Mouse (Mus musculus) heart, embryonic 15.5 days (tissue): ENCODE measurements around the gene Slc7a6. TPM values are rescaled to one million over a fixed set of nuclear protein-coding genes. Genes with fewer than 3 reads are reported as not detected.
"Not testable (repeated sequence)": the region's sequence is repeated elsewhere in the genome, so short reads cannot be mapped to it uniquely, and the experiment has no call there.

Source experiments
- ATAC-seq: fragments of 200-750 bp; cut with Nextera tagmentation; replicated peaks from 2 replicates; pipeline ENCODE4 v1.8.0; 2017; ENCODE audit warnings: low read depth, moderate TSS enrichment; ENCODE audit not compliant: insufficient number of reproducible peaks, insufficient read depth, low FRiP score
- H3K27ac ChIP-seq: fragments of 300-500 bp; sonication (generic); 2 replicates; pipeline ENCODE4 v1.5.1; 2015; ENCODE audit warnings: mild to moderate bottlenecking, inconsistent platforms
- H3K27me3 ChIP-seq: fragments of 300-500 bp; sonication (generic); 2 replicates; pipeline ENCODE4 v1.6.1; 2015; ENCODE audit warnings: inconsistent platforms
- H3K36me3 ChIP-seq: fragments of 300-500 bp; sonication (generic); 2 replicates; pipeline ENCODE4 v1.6.1; 2015; ENCODE audit warnings: mild to moderate bottlenecking, inconsistent platforms
- H3K4me1 ChIP-seq: fragments of 300-500 bp; sonication (generic); replicated peaks from 2 replicates; pipeline ENCODE4 v1.6.1; 2015; ENCODE audit warnings: inconsistent platforms
- H3K4me2 ChIP-seq: fragments of 300-500 bp; sonication (generic); 2 replicates; pipeline ENCODE4 v1.6.1; 2015; ENCODE audit warnings: inconsistent platforms, mild to moderate bottlenecking, moderate library complexity
- H3K4me3 ChIP-seq: fragments of 300-500 bp; sonication (generic); 2 replicates; pipeline ENCODE4 v1.5.1; 2015; ENCODE audit warnings: mild to moderate bottlenecking, inconsistent platforms
- H3K9ac ChIP-seq: fragments of 300-500 bp; sonication (generic); 2 replicates; pipeline ENCODE4 v1.6.1; 2015; ENCODE audit warnings: mild to moderate bottlenecking, inconsistent platforms
- H3K9me3 ChIP-seq: fragments of 300-500 bp; sonication (generic); replicated peaks from 2 replicates; pipeline ENCODE4 v1.6.1; 2016; ENCODE audit warnings: inconsistent platforms
- WGBS: fragments of 180-500 bp; shearing (Covaris S2); methylation state at CpG from one replicate; pipeline ENCODE4 v1.1.7; 2015; ENCODE audit warnings: mixed read lengths; 5-methylcytosine and 5-hydroxymethylcytosine counted together
- polyA plus RNA-seq: library from polyadenylated mRNA; unstranded; fragments of >200 nt; fragmentation: Nextera tagmentation; extraction: Ambion mirVana; gene quantifications from 2 replicates; pipeline ENCODE4 v1.2.1, GENCODE M21; 2015

Slc7a6 gene
- polyA plus RNA-seq, 1 experiment from 2014 or later: 29.6 TPM

GRCm38 (mm10) chr8:106191639-106192038 lies 23.0 kb downstream of the Slc7a6 start:
- Histone ChIP-seq H3K9ac (no peak overlapping the region), H3K4me1 (no peaks in the 10 kb centered on the region), H3K4me3 (no peak overlapping the region), H3K9me3 (no peaks in the 10 kb centered on the region), H3K36me3 (peaks cover 32% of the 10 kb centered on the region), H3K4me2 (no peak overlapping the region), H3K27ac (no peak overlapping the region), H3K27me3 (no peaks in the 10 kb centered on the region)
- 58% methylated on average over 5 of the region's 5 CpGs for WGBS
- ATAC-seq: no peak

DNA sequence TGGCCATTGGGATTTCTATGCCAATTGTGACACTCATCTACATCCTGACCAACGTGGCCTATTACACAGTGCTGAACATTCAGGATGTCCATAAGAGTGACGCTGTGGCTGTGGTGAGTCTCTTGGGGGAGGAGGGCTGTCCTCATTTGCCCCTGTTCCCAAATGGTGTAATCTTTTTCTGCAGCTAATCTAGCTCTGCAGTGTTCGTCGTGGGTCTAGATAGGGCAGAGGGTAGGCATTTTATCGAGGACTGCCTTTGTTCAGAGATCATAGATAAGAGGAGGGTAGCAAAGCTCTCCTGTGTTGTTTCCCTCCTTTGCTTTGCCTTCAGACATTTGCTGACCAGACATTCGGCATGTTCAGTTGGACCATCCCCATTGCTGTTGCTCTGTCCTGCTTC lies 24.5 kb downstream of the Slc7a6 start:
- Histone ChIP-seq H3K36me3 (peaks cover 32% of the 10 kb centered on the region), H3K27ac (no peak overlapping the region), H3K4me2 (no peak overlapping the region), H3K4me1 (no peaks in the 10 kb centered on the region), H3K9ac (no peak overlapping the region), H3K27me3 (no peaks in the 10 kb centered on the region), H3K4me3 (no peak overlapping the region), H3K9me3 (no peaks in the 10 kb centered on the region)
- no peak for ATAC-seq
- 58% methylated on average over 6 of the region's 6 CpGs for WGBS

DNA sequence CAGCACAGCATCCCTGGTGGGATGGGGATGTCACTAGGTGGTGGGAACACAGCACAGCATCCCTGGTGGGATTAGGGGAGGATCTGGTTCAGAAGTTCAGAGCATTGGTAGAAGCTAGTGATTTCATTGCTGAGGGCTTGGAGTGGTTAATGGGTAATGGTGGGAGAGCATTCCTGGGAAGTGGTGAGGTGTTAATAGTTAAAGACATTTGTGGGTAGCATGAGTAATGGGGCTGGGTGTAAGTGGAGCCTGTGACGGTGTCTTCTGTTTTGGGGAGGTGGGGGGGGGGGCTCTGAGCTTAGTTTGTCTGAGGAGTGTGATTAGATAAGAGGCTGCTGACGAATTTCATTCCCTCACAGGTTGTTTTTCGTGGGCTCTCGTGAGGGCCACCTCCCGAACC lies 25.4 kb downstream of the Slc7a6 start:
- 45% methylated on average over 5 of the region's 5 CpGs for WGBS
- no peaks in the 10 kb centered on the region for H3K27me3 ChIP-seq
- H3K9ac ChIP-seq: no peak overlapping the region
- no peak for ATAC-seq
- no peaks in the 10 kb centered on the region for H3K4me1 ChIP-seq
- no peak overlapping the region for H3K4me3 ChIP-seq
- H3K4me2 ChIP-seq: no peak overlapping the region
- no peak overlapping the region for H3K27ac ChIP-seq
- H3K36me3 ChIP-seq: peaks cover 32% of the 10 kb centered on the region
- no peaks in the 10 kb centered on the region for H3K9me3 ChIP-seq

- no peak overlapping the region for H3K4me3 ChIP-seq
- H3K36me3 ChIP-seq: peaks cover 55% of the 10 kb centered on the region
- H3K9me3 ChIP-seq: no peaks in the 10 kb centered on the region
- no peak overlapping the region for H3K27ac ChIP-seq
- no peaks in the 10 kb centered on the region for H3K4me1 ChIP-seq
- 3% methylated on average over 1 of the region's 1 CpGs for WGBS
- H3K27me3 ChIP-seq: no peaks in the 10 kb centered on the region
- no peak overlapping the region for H3K4me2 ChIP-seq
- no peak for ATAC-seq
- no peak overlapping the region for H3K9ac ChIP-seq
Measured at GRCm38 (mm10) chr8:106198741-106199140, 30.1 kb downstream of the Slc7a6 start.

DNA sequence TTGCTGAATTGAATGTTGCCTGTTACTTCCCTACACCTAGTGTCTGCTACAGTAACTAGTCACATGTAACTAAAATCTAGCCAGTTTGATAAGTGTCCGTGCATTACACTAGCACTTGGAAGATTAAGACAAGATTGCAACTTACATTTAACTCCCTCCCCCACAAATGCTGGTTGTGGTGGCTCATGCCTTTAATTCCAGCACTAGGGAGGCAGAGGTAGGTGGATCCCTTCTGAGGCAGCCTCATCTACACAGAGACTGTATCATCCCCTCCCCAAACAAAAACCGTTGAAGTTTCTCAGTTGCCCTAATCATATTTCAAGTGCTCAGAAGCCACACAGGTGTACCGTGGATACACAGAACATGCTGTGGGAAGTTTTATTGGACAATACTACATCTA lies 30.9 kb downstream of the Slc7a6 start:
- H3K9ac ChIP-seq, H3K27ac ChIP-seq, H3K4me1 ChIP-seq, H3K4me3 ChIP-seq, ATAC-seq, H3K27me3 ChIP-seq, H3K4me2 ChIP-seq, H3K9me3 ChIP-seq: not testable (repeated sequence)
- H3K36me3 ChIP-seq: peaks cover 54% of the 10 kb centered on the region
- WGBS: 69% methylated on average over 3 of the region's 3 CpGs

- Histone ChIP-seq H3K9ac (peak overlapping the region; percentile 86), H3K4me1 (peaks cover 14% of the 10 kb centered on the region), H3K27ac (peak overlapping the region; percentile 93), H3K9me3 (no peaks in the 10 kb centered on the region), H3K36me3 (peaks cover 36% of the 10 kb centered on the region), H3K27me3 (no peaks in the 10 kb centered on the region), H3K4me2 (peak overlapping the region; percentile 71), H3K4me3 (peak overlapping the region; percentile 84)
- WGBS: under 1% methylated on average over 35 of the region's 35 CpGs
- ATAC-seq: peak; percentile 56
Measured at GRCm38 (mm10) chr8:106210035-106210731, 41.5 kb downstream of the Slc7a6 start.

- Histone ChIP-seq H3K27ac (peak within 1 kb of the TSS; percentile 93), H3K4me1 (peaks cover 14% of the 10 kb centered on the region), H3K9me3 (no peaks in the 10 kb centered on the region), H3K4me2 (peak within 1 kb of the TSS; percentile 71), H3K36me3 (peaks cover 35% of the 10 kb centered on the region), H3K4me3 (peak within 1 kb of the TSS; percentile 84), H3K9ac (peak within 1 kb of the TSS; percentile 86), H3K27me3 (no peaks in the 10 kb centered on the region)
- WGBS: under 1% methylated on average over 52 of the region's 52 CpGs
- peak; percentile 99 for ATAC-seq
Measured at GRCm38 (mm10) chr8:106210821-106211345, 42.2 kb downstream of the Slc7a6 start, which contains the start of the genes Slc7a6os and Prmt7. TSS of gene Slc7a6os (minus strand) at chr8:106210935. TSS of gene Prmt7 (plus strand) at chr8:106210936.

DNA sequence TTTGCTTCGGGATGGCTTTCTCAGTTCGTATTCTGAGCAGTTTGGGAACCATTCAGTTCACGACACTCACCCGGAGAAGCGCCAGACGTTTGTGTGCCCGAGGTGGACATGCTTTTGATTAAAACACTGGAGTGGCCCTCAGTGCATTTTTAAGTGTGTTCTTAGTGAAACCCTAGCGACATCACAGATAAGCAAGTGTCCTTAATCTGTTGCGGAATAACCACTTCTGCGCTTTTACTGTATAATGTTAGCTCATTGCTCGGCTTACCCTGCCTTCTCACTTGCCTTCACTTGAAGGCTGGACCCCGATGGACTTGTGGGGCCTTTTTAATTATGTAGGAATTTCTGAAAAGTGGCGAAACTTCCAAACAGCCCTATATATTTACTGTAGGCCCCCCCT lies 42.8 kb downstream of the Slc7a6 start:
- Histone ChIP-seq H3K36me3 (peaks cover 35% of the 10 kb centered on the region), H3K9me3 (no peaks in the 10 kb centered on the region), H3K27me3 (no peaks in the 10 kb centered on the region), H3K4me3 (peak overlapping the region; percentile 84), H3K27ac (peak overlapping the region; percentile 93), H3K4me1 (peaks cover 14% of the 10 kb centered on the region), H3K9ac (peak overlapping the region; percentile 86), H3K4me2 (peak overlapping the region; percentile 71)
- no peak for ATAC-seq
- WGBS: 3% methylated on average over 13 of the region's 13 CpGs

DNA sequence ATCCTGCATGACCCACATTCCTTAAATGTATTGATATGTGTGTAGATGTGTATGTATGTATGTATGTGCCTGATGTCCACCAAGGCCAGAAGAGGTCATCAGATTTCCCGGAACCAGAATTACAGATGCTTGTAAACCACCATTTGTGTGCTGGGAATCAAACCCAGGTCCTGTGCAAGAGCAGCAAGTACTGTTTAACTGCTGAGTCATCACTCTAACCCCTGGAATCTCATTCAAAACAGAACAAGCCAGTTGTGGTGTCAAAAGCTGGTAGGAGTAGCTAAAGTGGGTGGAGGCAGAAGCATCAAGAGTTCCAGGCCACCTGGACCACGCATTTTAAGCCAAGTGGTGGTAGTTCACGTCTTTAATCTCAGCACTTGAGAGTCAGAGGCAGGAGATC lies 45.3 kb downstream of the Slc7a6 start:
- no peaks in the 10 kb centered on the region for H3K27me3 ChIP-seq
- peaks cover 14% of the 10 kb centered on the region for H3K4me1 ChIP-seq
- WGBS: 88% methylated on average over 3 of the region's 3 CpGs
- no peak for ATAC-seq
- H3K9ac ChIP-seq: no peak overlapping the region
- peaks cover 43% of the 10 kb centered on the region for H3K36me3 ChIP-seq
- H3K4me2 ChIP-seq: no peak overlapping the region
- no peak overlapping the region for H3K27ac ChIP-seq
- no peak overlapping the region for H3K4me3 ChIP-seq
- H3K9me3 ChIP-seq: no peaks in the 10 kb centered on the region

DNA sequence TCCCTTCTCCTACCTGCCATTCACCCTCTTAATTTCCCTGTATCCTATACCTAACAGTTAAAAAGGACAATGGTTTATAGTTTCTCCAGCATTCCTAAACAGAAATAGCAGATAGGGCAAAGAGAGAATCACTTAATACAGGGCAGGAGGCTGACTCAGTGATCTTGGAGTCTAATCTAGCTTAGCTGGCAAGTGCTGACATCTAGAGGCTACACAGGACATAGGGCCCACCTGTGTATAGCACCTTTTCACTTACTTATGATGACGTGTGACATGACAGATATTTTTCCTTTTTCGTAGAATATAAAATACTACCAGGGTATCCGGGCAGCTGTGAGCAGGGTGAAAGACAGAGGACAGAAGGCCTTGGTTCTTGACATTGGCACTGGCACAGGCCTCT lies 51.0 kb downstream of the Slc7a6 start:
- 48% methylated on average over 3 of the region's 3 CpGs for WGBS
- Histone ChIP-seq H3K4me2 (no peak overlapping the region), H3K9me3 (no peaks in the 10 kb centered on the region), H3K4me3 (no peak overlapping the region), H3K4me1 (no peaks in the 10 kb centered on the region), H3K9ac (no peak overlapping the region), H3K36me3 (peaks cover 79% of the 10 kb centered on the region), H3K27ac (no peak overlapping the region), H3K27me3 (no peaks in the 10 kb centered on the region)
- ATAC-seq: no peak

- Histone ChIP-seq H3K4me1 (no peaks in the 10 kb centered on the region), H3K4me3 (no peak overlapping the region), H3K27ac (no peak overlapping the region), H3K36me3 (peaks cover 57% of the 10 kb centered on the region), H3K9me3 (no peaks in the 10 kb centered on the region), H3K27me3 (no peaks in the 10 kb centered on the region), H3K4me2 (no peak overlapping the region), H3K9ac (no peak overlapping the region)
- no peak for ATAC-seq
- 45% methylated on average over 9 of the region's 9 CpGs for WGBS
Measured at GRCm38 (mm10) chr8:106226589-106226988, 57.9 kb downstream of the Slc7a6 start.

GRCm38 (mm10) chr8:106231536-106231935 lies 62.9 kb downstream of the Slc7a6 start:
- Histone ChIP-seq H3K9ac (no peak overlapping the region), H3K4me3 (no peak overlapping the region), H3K36me3 (peaks cover 43% of the 10 kb centered on the region), H3K9me3 (no peaks in the 10 kb centered on the region), H3K27me3 (no peaks in the 10 kb centered on the region), H3K4me1 (no peaks in the 10 kb centered on the region), H3K4me2 (no peak overlapping the region), H3K27ac (no peak overlapping the region)
- 87% methylated on average over 7 of the region's 7 CpGs for WGBS
- no peak for ATAC-seq
